Mouse (Mus musculus): ENCODE data around the gene Nat8f6. TPM values are rescaled to one million over a fixed set of nuclear protein-coding genes. Genes with fewer than 3 reads are reported as not detected.
"Not testable (repeated sequence)": the region's sequence is repeated elsewhere in the genome, so short reads cannot be mapped to it uniquely, and the experiment has no call there.

The Nat8f6 gene
- polyA plus RNA-seq (2012; rRNA removed), result 0.08 TPM in 1 of 2 replicates, not detected in the other

GRCm38 (mm10) chr6:85820837-85821236, at the start of gene Nat8f6, which contains the start of gene Nat8f5:
Gene Nat8f6 (minus strand): TSS chr6:85820954.
Gene Nat8f5 (minus strand): TSS chr6:85820972.
- TF ChIP-seq CTCF (IDR thresholded peaks at IDR 0.05; ENCODE audit: borderline replicate concordance, extremely low read depth, insufficient read depth, insufficient read length), result no peak
- no peak for TF ChIP-seq POLR2A (IDR thresholded peaks at IDR 0.05; ENCODE audit: borderline replicate concordance, extremely low read depth, insufficient read depth, insufficient read length, poor library complexity, severe bottlenecking)
- DNase-seq (ENCODE audit: low read depth), result no peak

GRCm38 (mm10) chr6:85869006-85869405, 48.3 kb upstream of the Nat8f6 start, which contains the start of gene Nat8f2:
Gene Nat8f2 (minus strand): TSS chr6:85869158.
- DNase-seq (ENCODE audit: low read depth), result not testable (repeated sequence)

- no peak for TF ChIP-seq CTCF (IDR thresholded peaks at IDR 0.05; ENCODE audit: borderline replicate concordance, extremely low read depth, insufficient read depth, insufficient read length)
- TF ChIP-seq POLR2A (IDR thresholded peaks at IDR 0.05; ENCODE audit: borderline replicate concordance, extremely low read depth, insufficient read depth, insufficient read length, poor library complexity, severe bottlenecking), result no peak
- DNase-seq (ENCODE audit: low read depth), result no peak
Measured at GRCm38 (mm10) chr6:85867726-85868690, 47.3 kb upstream of the Nat8f6 start.

GRCm38 (mm10) chr6:85866995-85867394, 46.2 kb upstream of the Nat8f6 start:
- DNase-seq (ENCODE audit: low read depth), result not testable (repeated sequence)

- not testable (repeated sequence) for DNase-seq (ENCODE audit: low read depth)
Measured at GRCm38 (mm10) chr6:85866166-85866565, 45.4 kb upstream of the Nat8f6 start.

GRCm38 (mm10) chr6:85864900-85865639, 44.3 kb upstream of the Nat8f6 start:
- DNase-seq (ENCODE audit: low read depth), result peak; percentile 13

GRCm38 (mm10) chr6:85863840-85864239, 43.1 kb upstream of the Nat8f6 start:
- no peak for TF ChIP-seq POLR2A (IDR thresholded peaks at IDR 0.05; ENCODE audit: borderline replicate concordance, extremely low read depth, insufficient read depth, insufficient read length, poor library complexity, severe bottlenecking)
- TF ChIP-seq CTCF (IDR thresholded peaks at IDR 0.05; ENCODE audit: borderline replicate concordance, extremely low read depth, insufficient read depth, insufficient read length), result no peak
- DNase-seq (ENCODE audit: low read depth), result no peak

GRCm38 (mm10) chr6:85863136-85863535, 42.4 kb upstream of the Nat8f6 start:
- no peak for DNase-seq (ENCODE audit: low read depth)
- no peak for TF ChIP-seq CTCF (IDR thresholded peaks at IDR 0.05; ENCODE audit: borderline replicate concordance, extremely low read depth, insufficient read depth, insufficient read length)
- TF ChIP-seq POLR2A (IDR thresholded peaks at IDR 0.05; ENCODE audit: borderline replicate concordance, extremely low read depth, insufficient read depth, insufficient read length, poor library complexity, severe bottlenecking), result no peak

GRCm38 (mm10) chr6:85862565-85862964, 41.8 kb upstream of the Nat8f6 start:
- no peak for TF ChIP-seq CTCF (IDR thresholded peaks at IDR 0.05; ENCODE audit: borderline replicate concordance, extremely low read depth, insufficient read depth, insufficient read length)
- TF ChIP-seq POLR2A (IDR thresholded peaks at IDR 0.05; ENCODE audit: borderline replicate concordance, extremely low read depth, insufficient read depth, insufficient read length, poor library complexity, severe bottlenecking), result no peak
- DNase-seq (ENCODE audit: low read depth), result no peak

- no peak for TF ChIP-seq POLR2A (IDR thresholded peaks at IDR 0.05; ENCODE audit: borderline replicate concordance, extremely low read depth, insufficient read depth, insufficient read length, poor library complexity, severe bottlenecking)
- TF ChIP-seq CTCF (IDR thresholded peaks at IDR 0.05; ENCODE audit: borderline replicate concordance, extremely low read depth, insufficient read depth, insufficient read length), result no peak
- no peak for DNase-seq (ENCODE audit: low read depth)
Measured at GRCm38 (mm10) chr6:85861247-85861646, 40.5 kb upstream of the Nat8f6 start.

GRCm38 (mm10) chr6:85856194-85856678, 35.5 kb upstream of the Nat8f6 start:
- peak; percentile 40 for DNase-seq (ENCODE audit: low read depth)
- TF ChIP-seq POLR2A (IDR thresholded peaks at IDR 0.05; ENCODE audit: borderline replicate concordance, extremely low read depth, insufficient read depth, insufficient read length, poor library complexity, severe bottlenecking), result no peak
- TF ChIP-seq CTCF (IDR thresholded peaks at IDR 0.05; ENCODE audit: borderline replicate concordance, extremely low read depth, insufficient read depth, insufficient read length), result no peak

GRCm38 (mm10) chr6:85853481-85853880, 32.7 kb upstream of the Nat8f6 start:
- no peak for DNase-seq (ENCODE audit: low read depth)
- TF ChIP-seq CTCF (IDR thresholded peaks at IDR 0.05; ENCODE audit: borderline replicate concordance, extremely low read depth, insufficient read depth, insufficient read length) (no peak), POLR2A (IDR thresholded peaks at IDR 0.05; ENCODE audit: borderline replicate concordance, extremely low read depth, insufficient read depth, insufficient read length, poor library complexity, severe bottlenecking) (no peak)
